9 mouse cellular contexts compared by ENCODE assay signal in the genomic region with DNA sequence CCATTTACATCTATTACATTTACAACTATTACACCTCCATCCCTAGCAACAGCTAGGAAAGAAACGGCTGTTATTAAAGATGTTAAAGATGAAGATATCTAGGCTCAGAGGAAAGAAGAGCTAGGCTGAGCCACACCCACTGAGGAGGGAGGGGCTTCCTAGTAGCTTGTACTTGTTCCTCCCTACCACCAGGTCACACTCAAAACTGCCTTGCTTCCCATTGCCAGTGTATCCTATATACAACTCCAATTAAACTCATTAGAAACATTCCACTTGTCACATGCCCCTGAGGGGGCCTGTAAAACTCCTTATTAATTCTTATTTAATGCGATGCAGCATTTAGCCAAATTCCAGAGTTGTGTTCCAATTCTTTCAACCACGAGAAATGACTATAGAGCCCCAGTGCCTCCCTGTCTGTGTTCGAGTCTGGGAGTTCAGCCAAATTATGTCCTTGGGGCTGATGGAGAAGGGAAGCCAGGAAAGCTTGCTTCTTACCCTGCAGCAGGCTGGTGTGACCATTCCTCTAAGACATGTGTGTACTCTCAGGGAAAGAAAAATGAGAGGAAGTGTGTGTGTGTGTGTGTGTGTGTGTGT.
DNase-seq lines count a peak whose midpoint lies in the region; ATAC-seq lines count a peak whose summit lies in the region.
"Had no signal": no experiment of that assay in that cellular context is flagged by ENCODE, and none has a peak within 500 bp of the region (broad histone marks: within the 10 kb centered on the region; RNA-seq: fewer than 3 reads in every experiment).

No protein-coding gene starts in this region.

- WGBS in kidney, embryonic 14.5 days, result 81% methylated on average over 4 of the region's 4 CpGs
- WGBS in limb, embryonic 13.5 days, result 45% methylated on average over 4 of the region's 4 CpGs
- WGBS in neural tube, embryonic 15.5 days, result 51% methylated on average over 4 of the region's 4 CpGs

- H3K9me3 ChIP-seq in kidney, embryonic 14.5 days (ENCODE audit: control insufficient read depth, low read length), result no peaks in the 10 kb centered on the region
- H3K9me3 ChIP-seq in limb, embryonic 13.5 days, result no peaks in the 10 kb centered on the region
- 0 out of 2 replicates have a peak, but pooled peaks cover 4% of the 10 kb centered on the region for H3K9me3 ChIP-seq in neural tube, embryonic 15.5 days (replicated peaks)

- H3K27me3 ChIP-seq in kidney, embryonic 14.5 days (ENCODE audit: control insufficient read depth, insufficient read depth, low read length), result no peaks in the 10 kb centered on the region
- H3K27me3 ChIP-seq in limb, embryonic 13.5 days, result no peaks in the 10 kb centered on the region
- H3K27me3 ChIP-seq in neural tube, embryonic 15.5 days (replicated peaks), result no peaks in the 10 kb centered on the region

- no peak overlapping the region for H3K4me2 ChIP-seq in kidney, embryonic 14.5 days (replicated peaks; ENCODE audit: low read depth, low read length)
- H3K4me2 ChIP-seq in limb, embryonic 13.5 days (replicated peaks), result no peak overlapping the region
- no peak overlapping the region for H3K4me2 ChIP-seq in neural tube, embryonic 15.5 days

- H3K4me3 ChIP-seq in kidney, embryonic 14.5 days (ENCODE audit: low read length), result no peak overlapping the region
- H3K4me3 ChIP-seq in limb, embryonic 13.5 days, result no peak overlapping the region
- H3K4me3 ChIP-seq in neural tube, embryonic 15.5 days (replicated peaks), result no peak overlapping the region

- DNase-seq in cerebellum, adult 9-11 months, result peak; percentile 2
- no peak for DNase-seq in cerebellum, adult 8-10 months
- DNase-seq in kidney, adult 8-10 months, result peak; percentile 4 to 11
- DNase-seq in brain, adult 2 months (ENCODE audit: low read depth, low spot score), result peak; percentile 57
- no peak for DNase-seq in urinary bladder, postnatal 14 days (ENCODE audit: low spot score)
- DNase-seq: thymus, postnatal 36 days had no signal

- no peaks in the 10 kb centered on the region for H3K36me3 ChIP-seq in kidney, embryonic 14.5 days (ENCODE audit: control insufficient read depth, insufficient read depth, low read length)
- no peaks in the 10 kb centered on the region for H3K36me3 ChIP-seq in limb, embryonic 13.5 days
- H3K36me3 ChIP-seq in neural tube, embryonic 15.5 days, result no peaks in the 10 kb centered on the region

- H3K27ac ChIP-seq in kidney, embryonic 14.5 days (ENCODE audit: low read depth, low read length), result no peak overlapping the region
- H3K27ac ChIP-seq in limb, embryonic 13.5 days, result no peak overlapping the region
- no peak overlapping the region for H3K27ac ChIP-seq in neural tube, embryonic 15.5 days (replicated peaks)

- no peaks in the 10 kb centered on the region for H3K4me1 ChIP-seq in kidney, embryonic 14.5 days (ENCODE audit: control insufficient read depth, insufficient read depth, low read length)
- H3K4me1 ChIP-seq in limb, embryonic 13.5 days, result peaks cover 20% of the 10 kb centered on the region
- peaks cover 13% of the 10 kb centered on the region for H3K4me1 ChIP-seq in neural tube, embryonic 15.5 days

- H3K9ac ChIP-seq in kidney, embryonic 14.5 days (ENCODE audit: low read depth, low read length), result no peak overlapping the region
- no peak overlapping the region for H3K9ac ChIP-seq in limb, embryonic 13.5 days
- no peak overlapping the region for H3K9ac ChIP-seq in neural tube, embryonic 15.5 days (replicated peaks)

- ATAC-seq in kidney, embryonic 14.5 days (ENCODE audit: low FRiP score, low TSS enrichment), result no peak
- peak; percentile 89 for ATAC-seq in limb, embryonic 13.5 days (ENCODE audit: low FRiP score, low read depth)
- ATAC-seq in neural tube, embryonic 15.5 days (ENCODE audit: low FRiP score), result no peak

Comparison
In these comparisons a context has a peak if more than half of its experiments do, and no peak if none do; other contexts are left out.
1. DNase-seq: peak in cerebellum, adult 9-11 months (single experiment), kidney, adult 8-10 months (2 of 2) and brain, adult 2 months (single experiment); none in cerebellum, adult 8-10 months (single experiment) and urinary bladder, postnatal 14 days (single experiment).